Mouse (Mus musculus) forebrain, embryonic 11.5 days (tissue): Measurements from ENCODE around the gene Zcchc14. TPM values are rescaled to one million over a fixed set of nuclear protein-coding genes. Genes with fewer than 3 reads are reported as not detected.

Source experiments
- ATAC-seq: fragments of 200-750 bp; cut with Nextera tagmentation; replicated peaks from 2 replicates; pipeline ENCODE4 v1.8.0; 2017; ENCODE audit warnings: moderate TSS enrichment; ENCODE audit not compliant: low FRiP score
- DNase-seq: peaks from one replicate; pipeline ENCODE4 v3.0.0-alpha.2; 2017; ENCODE audit warnings: low spot score
- H3K27ac ChIP-seq: fragments of 300-500 bp; sonication (generic); 2 replicates; pipeline ENCODE4 v1.5.1; 2014; ENCODE audit warnings: low read depth, low read length
- H3K27me3 ChIP-seq: fragments of 300-500 bp; sonication (generic); 2 replicates; pipeline ENCODE4 v1.6.1; 2014; ENCODE audit warnings: mild to moderate bottlenecking, low read length, mixed read lengths; ENCODE audit not compliant: control insufficient read depth, insufficient read depth
- H3K36me3 ChIP-seq: fragments of 300-500 bp; sonication (generic); 2 replicates; pipeline ENCODE4 v1.6.1; 2014; ENCODE audit warnings: mild to moderate bottlenecking, low read length, moderate library complexity, mixed read lengths; ENCODE audit not compliant: control insufficient read depth, insufficient read depth
- H3K4me1 ChIP-seq: fragments of 300-500 bp; sonication (generic); replicated peaks from 2 replicates; pipeline ENCODE4 v1.6.1; 2014; ENCODE audit warnings: low read length, mixed read lengths; ENCODE audit not compliant: control insufficient read depth, insufficient read depth
- H3K4me2 ChIP-seq: fragments of 300-500 bp; sonication (generic); 2 replicates; pipeline ENCODE4 v1.6.1; 2014; ENCODE audit warnings: low read depth, mild to moderate bottlenecking, low read length, moderate library complexity, mixed read lengths; ENCODE audit not compliant: severe bottlenecking
- H3K4me3 ChIP-seq: fragments of 300-500 bp; sonication (generic); 2 replicates; pipeline ENCODE4 v1.5.1; 2014; ENCODE audit warnings: low read depth, low read length
- H3K9ac ChIP-seq: fragments of 300-500 bp; sonication (generic); 2 replicates; pipeline ENCODE4 v1.6.1; 2014; ENCODE audit warnings: low read length
- H3K9me3 ChIP-seq: fragments of 300-500 bp; sonication (generic); 2 replicates; pipeline ENCODE4 v1.6.1; 2016; ENCODE audit warnings: low read length, mixed read lengths; ENCODE audit not compliant: control insufficient read depth
- WGBS: fragments of 180-500 bp; shearing (Covaris S2); extraction: QIAGEN DNeasy Blood & Tissue Kit; methylation state at CpG from one replicate; pipeline ENCODE4 v1.1.7; 2014; 5-methylcytosine and 5-hydroxymethylcytosine counted together
- polyA plus RNA-seq: library from polyadenylated mRNA; unstranded; fragments of >200 nt; fragmentation: Nextera tagmentation; extraction: Ambion mirVana; gene quantifications from 2 replicates; pipeline ENCODE4 v1.2.1, GENCODE M21; 2014

Gene Zcchc14
- polyA plus RNA-seq, 1 experiment from 2014 or later, result 27.1 TPM

GRCm38 (mm10) chr8:121570335-121570734 is 82.4 kb downstream of the Zcchc14 start:
- no peaks in the 10 kb centered on the region for H3K36me3 ChIP-seq
- H3K4me2 ChIP-seq, result no peak overlapping the region
- no peaks in the 10 kb centered on the region for H3K4me1 ChIP-seq
- DNase-seq (no peak), ATAC-seq (no peak)
- H3K4me3 ChIP-seq, result no peak overlapping the region
- no peaks in the 10 kb centered on the region for H3K27me3 ChIP-seq
- no peak overlapping the region for H3K9ac ChIP-seq
- WGBS, result 91% methylated on average over 21 of the region's 21 CpGs
- no peaks in the 10 kb centered on the region for H3K9me3 ChIP-seq
- no peak overlapping the region for H3K27ac ChIP-seq

DNA sequence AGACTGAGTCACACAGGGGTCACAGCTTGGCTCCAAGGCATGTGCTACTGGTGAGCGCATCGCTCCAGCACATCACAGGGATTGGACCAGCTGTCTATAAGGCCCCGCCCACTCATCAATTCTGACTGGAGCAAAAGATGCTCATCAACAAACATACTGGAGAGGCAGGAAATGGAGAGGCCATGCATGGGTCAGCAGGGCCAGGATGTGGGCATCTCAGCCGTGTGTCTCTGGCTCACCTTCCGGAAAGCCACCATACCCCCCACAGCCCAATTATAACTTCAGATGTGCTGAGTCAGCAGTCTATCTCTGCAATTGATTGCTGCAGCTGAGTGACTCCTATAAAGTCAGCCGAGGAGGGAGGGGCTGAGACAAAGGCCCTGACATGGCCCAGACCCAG is 84.4 kb downstream of the Zcchc14 start:
- Histone ChIP-seq H3K9ac (no peak overlapping the region), H3K27ac (no peak overlapping the region), H3K9me3 (no peaks in the 10 kb centered on the region), H3K4me2 (no peak overlapping the region), H3K4me3 (no peak overlapping the region), H3K27me3 (no peaks in the 10 kb centered on the region), H3K36me3 (no peaks in the 10 kb centered on the region), H3K4me1 (no peaks in the 10 kb centered on the region)
- ATAC-seq, result no peak
- 91% methylated on average over 6 of the region's 6 CpGs for WGBS
- no peak for DNase-seq

- no peak for ATAC-seq
- Histone ChIP-seq H3K4me2 (no peak overlapping the region), H3K4me1 (no peaks in the 10 kb centered on the region), H3K4me3 (no peak overlapping the region), H3K36me3 (no peaks in the 10 kb centered on the region; the same call in 1 of the 2 replicates), H3K9ac (no peak overlapping the region), H3K27ac (no peak overlapping the region), H3K9me3 (no peaks in the 10 kb centered on the region), H3K27me3 (no peaks in the 10 kb centered on the region)
- DNase-seq, result no peak
- WGBS, result 82% methylated on average over 6 of the region's 6 CpGs
Measured at GRCm38 (mm10) chr8:121563701-121564100, 89.0 kb downstream of the Zcchc14 start.

GRCm38 (mm10) chr8:121562941-121563351 is 89.8 kb downstream of the Zcchc14 start:
- no peak overlapping the region for H3K4me3 ChIP-seq
- H3K27ac ChIP-seq, result no peak overlapping the region
- no peaks in the 10 kb centered on the region for H3K9me3 ChIP-seq

DNA sequence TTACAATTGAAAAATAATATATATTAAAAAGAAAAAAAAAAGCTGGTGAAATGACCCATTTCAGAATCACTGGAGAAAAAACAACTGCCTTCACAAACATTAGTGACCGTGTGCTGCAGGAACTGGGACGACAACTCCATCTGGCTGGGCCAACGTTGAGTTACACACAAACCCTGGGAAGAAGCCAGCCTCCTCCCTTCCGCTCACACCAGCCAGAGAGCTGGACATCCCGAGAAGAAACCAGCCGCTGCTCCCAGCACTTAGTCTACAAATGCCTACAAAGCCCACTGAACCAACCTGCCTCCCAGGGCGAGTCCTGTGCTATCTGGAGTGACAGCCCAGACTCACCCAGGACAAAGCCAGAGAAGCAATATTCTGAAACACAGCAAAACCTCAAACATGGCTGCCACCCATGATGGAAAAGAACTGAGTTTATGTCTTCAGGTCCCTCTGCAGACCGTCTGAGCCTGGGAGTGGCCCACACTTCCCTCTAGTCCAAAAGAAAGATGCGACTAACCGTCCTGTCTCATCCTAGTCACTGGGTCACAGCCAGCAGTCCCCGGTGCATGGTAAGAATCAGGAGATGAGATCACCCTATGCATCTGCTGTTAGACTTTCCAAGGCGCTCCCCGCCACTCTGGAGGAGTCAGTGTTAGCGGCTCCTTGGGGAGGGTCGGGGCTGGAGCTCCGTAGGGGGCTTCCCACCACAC is 90.9 kb downstream of the Zcchc14 start:
- WGBS, result 90% methylated on average over 16 of the region's 16 CpGs

More at GRCm38 (mm10) chr8:121562941-121563351, 89.8 kb downstream of the Zcchc14 start:
- Histone ChIP-seq H3K4me1 (no peaks in the 10 kb centered on the region), H3K36me3 (no peaks in the 10 kb centered on the region; the same call in 1 of the 2 replicates), H3K9ac (no peak overlapping the region), H3K27me3 (no peaks in the 10 kb centered on the region), H3K4me2 (no peak overlapping the region)
- 83% methylated on average over 9 of the region's 9 CpGs for WGBS
- DNase-seq (no peak), ATAC-seq (no peak)

DNA sequence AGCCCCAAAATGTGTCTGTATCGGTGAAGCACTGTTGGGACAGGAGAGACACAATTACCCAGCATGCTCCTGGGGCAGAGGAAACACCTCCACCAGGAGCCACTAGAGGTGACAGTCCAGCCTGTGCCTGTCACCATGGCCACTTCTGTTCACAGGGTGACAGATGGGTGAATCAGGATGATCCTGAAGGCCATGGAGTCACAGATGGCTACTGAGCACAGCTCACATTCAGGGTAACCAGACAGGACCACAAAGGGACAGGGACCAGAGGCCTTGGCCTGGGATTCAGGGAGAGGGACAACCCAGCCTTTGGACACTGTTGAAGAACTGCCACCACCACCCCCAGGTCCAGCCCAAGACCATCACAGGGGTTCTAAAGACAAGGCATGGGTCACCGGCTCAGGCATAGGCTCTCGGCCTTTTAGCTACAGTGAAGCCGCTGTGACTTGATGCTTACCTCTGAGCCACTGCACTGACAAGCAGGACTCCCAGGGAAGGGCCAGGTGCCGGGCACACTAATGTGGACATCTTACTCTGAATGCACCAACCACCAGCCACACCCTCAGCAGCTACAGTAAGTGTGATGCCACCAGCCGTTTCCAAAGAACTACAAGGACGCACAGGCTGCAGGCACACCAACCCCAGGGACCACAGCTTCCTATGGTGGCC is 92.1 kb downstream of the Zcchc14 start:
- Histone ChIP-seq H3K4me1 (no peaks in the 10 kb centered on the region), H3K27me3 (no peaks in the 10 kb centered on the region), H3K4me2 (no peak overlapping the region), H3K27ac (no peak overlapping the region), H3K9ac (no peak overlapping the region), H3K9me3 (no peaks in the 10 kb centered on the region), H3K4me3 (no peak overlapping the region), H3K36me3 (no peaks in the 10 kb centered on the region; the same call in 1 of the 2 replicates)
- ATAC-seq (no peak), DNase-seq (no peak)
- WGBS, result 94% methylated on average over 7 of the region's 7 CpGs

More for the DNA sequence above, 90.9 kb downstream of the Zcchc14 start:
- Histone ChIP-seq H3K9me3 (no peaks in the 10 kb centered on the region), H3K9ac (no peak overlapping the region), H3K27ac (no peak overlapping the region), H3K36me3 (no peaks in the 10 kb centered on the region; the same call in 1 of the 2 replicates), H3K4me1 (no peaks in the 10 kb centered on the region), H3K4me2 (no peak overlapping the region), H3K27me3 (no peaks in the 10 kb centered on the region), H3K4me3 (no peak overlapping the region)
- ATAC-seq (no peak), DNase-seq (no peak)

DNA sequence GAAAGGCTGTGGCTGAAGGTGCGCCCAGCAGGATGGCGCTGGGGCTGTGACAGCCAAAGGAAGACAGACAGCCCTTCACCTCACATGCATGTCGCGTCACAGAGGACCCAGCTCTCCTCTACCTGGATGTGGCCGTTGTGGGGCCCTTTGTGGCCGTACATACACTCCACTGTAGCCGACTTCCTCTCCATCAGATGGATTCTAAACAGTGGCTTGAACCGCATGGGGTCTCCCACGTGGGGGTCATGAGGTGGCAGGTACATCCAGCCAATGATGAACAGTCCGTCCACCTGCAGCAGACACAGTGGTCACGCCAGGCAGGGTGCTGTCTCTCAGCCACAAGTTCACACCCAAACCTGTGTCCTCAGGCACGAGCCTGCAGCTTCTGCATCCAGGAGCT is 92.9 kb downstream of the Zcchc14 start:
- H3K4me1 ChIP-seq, result no peaks in the 10 kb centered on the region
- no peaks in the 10 kb centered on the region for H3K27me3 ChIP-seq
- no peak overlapping the region for H3K9ac ChIP-seq
- no peaks in the 10 kb centered on the region; the same call in 1 of the 2 replicates for H3K36me3 ChIP-seq
- H3K9me3 ChIP-seq, result no peaks in the 10 kb centered on the region
- DNase-seq, result no peak
- H3K4me2 ChIP-seq, result no peak overlapping the region
- 92% methylated on average over 12 of the region's 12 CpGs for WGBS
- no peak for ATAC-seq
- H3K4me3 ChIP-seq, result no peak overlapping the region
- H3K27ac ChIP-seq, result no peak overlapping the region

- Histone ChIP-seq H3K4me1 (no peaks in the 10 kb centered on the region), H3K36me3 (peaks cover 3% of the 10 kb centered on the region; the same call in 1 of the 2 replicates), H3K4me2 (no peak overlapping the region), H3K9ac (no peak overlapping the region), H3K27ac (no peak overlapping the region), H3K9me3 (no peaks in the 10 kb centered on the region), H3K27me3 (no peaks in the 10 kb centered on the region), H3K4me3 (no peak overlapping the region)
- ATAC-seq, result no peak
- WGBS, result 93% methylated on average over 16 of the region's 16 CpGs
- no peak for DNase-seq
Measured at GRCm38 (mm10) chr8:121558538-121558937, 94.2 kb downstream of the Zcchc14 start.
